Mouse (Mus musculus): ENCODE measurements around the gene Ltbp4. TPM values are rescaled to one million over a fixed set of nuclear protein-coding genes. Genes with fewer than 3 reads are reported as not detected.

Ltbp4 gene
- total and polyA plus RNA-seq, 3 experiments = 2.9 to 14.2 TPM; not detected in 1

DNA sequence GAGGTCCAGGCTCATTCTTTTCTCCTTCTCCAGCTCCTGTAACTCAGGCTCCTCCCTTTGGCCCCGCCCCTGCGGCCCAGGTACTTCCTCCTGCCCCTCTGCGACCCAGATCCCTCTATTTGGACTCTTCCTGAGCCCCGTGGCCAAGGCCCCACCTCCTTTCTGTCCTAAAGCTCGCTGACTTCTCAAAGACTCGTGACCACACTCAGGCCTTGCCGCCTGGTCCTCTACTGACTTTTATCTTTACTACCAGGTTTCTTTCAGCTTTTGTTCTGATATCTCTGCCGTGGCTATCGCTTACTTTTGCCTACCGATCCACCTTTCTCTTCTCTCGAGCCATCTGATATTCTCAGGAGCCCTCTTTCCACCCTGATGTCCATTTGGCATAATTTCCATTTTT, 30.5 kb upstream of the Ltbp4 start:
- TF ChIP-seq EP300 (IDR thresholded peaks at IDR 0.05; ENCODE audit: low read depth in 1 of 2, low read length in 2 of 2) = peak; percentile 28 to 37; a peak in 2 of 4 replicates
- no peak for TF ChIP-seq ZMIZ1 (IDR thresholded peaks at IDR 0.05; ENCODE audit: low read depth, low read length)
- TF ChIP-seq CHD2 (IDR thresholded peaks at IDR 0.05; ENCODE audit: low read length) = no peak
- TF ChIP-seq BHLHE40 (IDR thresholded peaks at IDR 0.05; ENCODE audit: borderline replicate concordance, low read depth, low read length) = 0 out of 2 replicates have a peak, but pooled peaks have one; percentile 19
- TF ChIP-seq CHD1 (IDR thresholded peaks at IDR 0.05; ENCODE audit: low read depth, low read length) = no peak
- TF ChIP-seq GATA1 (IDR thresholded peaks at IDR 0.05; ENCODE audit: low read depth, low read length) = peak; percentile 53
- no peak for TF ChIP-seq ZNF384 (IDR thresholded peaks at IDR 0.05; ENCODE audit: low read depth, low read length)
- TF ChIP-seq POLR2AphosphoS2 (IDR thresholded peaks at IDR 0.05; ENCODE audit: low read length) = no peak
- no peak for TF ChIP-seq MYB (IDR thresholded peaks at IDR 0.05; ENCODE audit: low read depth, low read length)
- TF ChIP-seq JUND (IDR thresholded peaks at IDR 0.05; ENCODE audit: low read depth, low read length) = no peak
- 0 out of 2 replicates have a peak, but pooled peaks have one; percentile 24 for TF ChIP-seq MAX (IDR thresholded peaks at IDR 0.05; ENCODE audit: low read length)
- TF ChIP-seq USF1 (IDR thresholded peaks at IDR 0.05; ENCODE audit: low read depth, low read length) = peak; percentile 54
- peak; percentile 38; the same call in 1 of the 2 replicates for TF ChIP-seq TAL1 (IDR thresholded peaks at IDR 0.05; ENCODE audit: low read length)
- 0 out of 2 replicates have a peak, but pooled peaks have one; percentile 31 for TF ChIP-seq ELF1 (IDR thresholded peaks at IDR 0.05; ENCODE audit: low read depth, low read length)
- no peak for TF ChIP-seq ZC3H11A (IDR thresholded peaks at IDR 0.05; ENCODE audit: low read depth, low read length)
- TF ChIP-seq NELFE (IDR thresholded peaks at IDR 0.05; ENCODE audit: low read depth, low read length) = no peak
- TF ChIP-seq RAD21 (IDR thresholded peaks at IDR 0.05; ENCODE audit: low read depth, low read length) = no peak
- peak; percentile 61 for TF ChIP-seq TCF12 (IDR thresholded peaks at IDR 0.05; ENCODE audit: low read depth, low read length)
- no peak for TF ChIP-seq RCOR1 (IDR thresholded peaks at IDR 0.05; ENCODE audit: low read depth, low read length)
- TF ChIP-seq MXI1 (IDR thresholded peaks at IDR 0.05; ENCODE audit: low read depth, low read length) = peak; percentile 42; the same call in 1 of the 2 replicates
- H3K27me3 ChIP-seq (ENCODE audit: control insufficient read depth in 1 of 2, insufficient read depth in 2 of 2, low read length in 2 of 2) = no peaks in the 10 kb centered on the region; a peak in 1 of 4 replicates

DNA sequence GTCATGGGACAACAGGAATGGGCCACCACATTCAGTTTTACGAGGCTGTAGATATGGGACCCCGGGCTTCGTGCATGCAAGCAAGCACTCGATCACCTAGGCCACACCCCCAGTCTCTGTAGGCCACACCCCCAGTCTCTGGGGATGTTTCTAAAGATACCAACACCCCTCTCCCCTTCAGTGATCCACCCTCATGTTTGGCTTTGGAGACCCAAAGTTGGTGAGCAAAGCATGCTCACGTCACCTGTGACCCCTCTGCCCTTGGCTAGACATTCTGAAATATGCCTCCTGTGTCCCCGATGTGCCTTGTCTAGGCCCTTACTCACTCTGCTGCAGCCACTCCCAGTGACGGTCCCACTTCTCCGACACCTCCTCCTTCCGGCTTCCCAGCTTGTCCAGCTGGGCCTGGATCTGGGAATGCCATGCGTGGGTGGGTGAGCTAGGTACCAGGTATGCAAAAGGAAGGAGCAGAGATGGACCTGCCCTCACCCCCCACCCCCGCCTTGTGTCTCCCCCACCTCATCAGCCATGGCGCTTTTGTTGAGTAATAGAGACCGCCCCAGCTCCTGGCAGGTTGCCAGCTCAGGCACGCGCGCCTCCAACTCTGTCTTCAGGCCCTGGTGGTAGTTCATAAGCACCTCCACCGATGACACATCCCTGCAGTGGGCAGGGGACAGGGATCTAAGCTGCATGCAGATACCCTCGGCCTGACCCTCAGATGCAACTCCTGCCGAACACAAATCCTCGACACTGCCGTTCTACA, 28.8 kb upstream of the Ltbp4 start:
- TF ChIP-seq POLR2A (IDR thresholded peaks at IDR 0.05; ENCODE audit: control insufficient read depth in 1 of 2, insufficient read depth in 1 of 2, low read depth in 1 of 2, low read length in 2 of 2, poor library complexity in 1 of 2) = no peak
- no peak for TF ChIP-seq ZKSCAN1 (IDR thresholded peaks at IDR 0.05; ENCODE audit: low read depth, low read length)
- no peak for TF ChIP-seq GATA1 (IDR thresholded peaks at IDR 0.05; ENCODE audit: low read depth, low read length)
- no peak for TF ChIP-seq MEF2A (IDR thresholded peaks at IDR 0.05; ENCODE audit: extremely low read depth, insufficient replicate concordance, low read depth, low read length, poor library complexity, severe bottlenecking)
- TF ChIP-seq ZMIZ1 (IDR thresholded peaks at IDR 0.05; ENCODE audit: low read depth, low read length) = no peak
- TF ChIP-seq POLR2AphosphoS2 (IDR thresholded peaks at IDR 0.05; ENCODE audit: low read length) = no peak
- no peak for TF ChIP-seq CHD2 (IDR thresholded peaks at IDR 0.05; ENCODE audit: low read length)
- TF ChIP-seq BHLHE40 (IDR thresholded peaks at IDR 0.05; ENCODE audit: borderline replicate concordance, low read depth, low read length) = no peak
- TF ChIP-seq USF1 (IDR thresholded peaks at IDR 0.05; ENCODE audit: low read depth, low read length) = no peak
- no peak for TF ChIP-seq HCFC1 (IDR thresholded peaks at IDR 0.05; ENCODE audit: low read depth, low read length)
- no peak for TF ChIP-seq MYC (IDR thresholded peaks at IDR 0.05; ENCODE audit: low read depth, low read length)
- no peak for TF ChIP-seq MAZ (IDR thresholded peaks at IDR 0.05; ENCODE audit: low read depth, low read length)
- TF ChIP-seq ELF1 (IDR thresholded peaks at IDR 0.05; ENCODE audit: low read depth, low read length) = no peak
- no peak for TF ChIP-seq CHD1 (IDR thresholded peaks at IDR 0.05; ENCODE audit: low read depth, low read length)
- TF ChIP-seq SMC3 (IDR thresholded peaks at IDR 0.05; ENCODE audit: low read depth, low read length) = no peak
- TF ChIP-seq ZNF384 (IDR thresholded peaks at IDR 0.05; ENCODE audit: low read depth, low read length) = no peak
- no peak for TF ChIP-seq MYB (IDR thresholded peaks at IDR 0.05; ENCODE audit: low read depth, low read length)
- Histone ChIP-seq H3K27ac (ENCODE audit: control insufficient read depth, low read depth, low read length) (no peak overlapping the region), H3K9me3 (replicated peaks; ENCODE audit: insufficient read depth, low read length) (no peaks in the 10 kb centered on the region), H3K27me3 (ENCODE audit: control insufficient read depth in 1 of 2, insufficient read depth in 2 of 2, low read length in 2 of 2) (no peaks in the 10 kb centered on the region), H3K79me2 (ENCODE audit: control insufficient read depth, insufficient read depth, low read length, poor library complexity) (no peaks in the 10 kb centered on the region), H3K36me3 (ENCODE audit: control insufficient read depth in 1 of 2, insufficient read depth in 2 of 2, low read length in 2 of 2) (no peaks in the 10 kb centered on the region), H3K9ac (ENCODE audit: control insufficient read depth, low read depth, low read length, poor library complexity, severe bottlenecking) (no peak overlapping the region), H3K4me3 (ENCODE audit: control insufficient read depth in 1 of 2, insufficient read depth in 1 of 2, low read depth in 2 of 2, low read length in 2 of 2) (no peak overlapping the region; a peak in 1 of 4 replicates), H3K4me1 (ENCODE audit: control insufficient read depth in 1 of 2, insufficient read depth in 2 of 2, low read length in 2 of 2) (peaks cover 0 to 18% of the 10 kb centered on the region in 2 experiments; a peak in 3 of 4 replicates)
- DNase-seq (ENCODE audit: low read depth, low spot score) = peak; percentile 53

More for the DNA sequence above, 30.5 kb upstream of the Ltbp4 start:
- Histone ChIP-seq H3K36me3 (ENCODE audit: control insufficient read depth in 1 of 2, insufficient read depth in 2 of 2, low read length in 2 of 2) (no peaks in the 10 kb centered on the region), H3K79me2 (ENCODE audit: control insufficient read depth, insufficient read depth, low read length, poor library complexity) (no peaks in the 10 kb centered on the region), H3K27ac (ENCODE audit: control insufficient read depth, low read depth, low read length) (no peak overlapping the region), H3K4me3 (ENCODE audit: control insufficient read depth in 1 of 2, insufficient read depth in 1 of 2, low read depth in 2 of 2, low read length in 2 of 2) (peak overlapping the region; percentile 7 to 22), H3K9me3 (replicated peaks; ENCODE audit: insufficient read depth, low read length) (no peaks in the 10 kb centered on the region), H3K9ac (ENCODE audit: control insufficient read depth, low read depth, low read length, poor library complexity, severe bottlenecking) (peak overlapping the region; percentile 8), H3K4me1 (ENCODE audit: control insufficient read depth in 1 of 2, insufficient read depth in 2 of 2, low read length in 2 of 2) (peaks cover 0 to 16% of the 10 kb centered on the region in 2 experiments; a peak in 3 of 4 replicates)
- peak; percentile 59 for DNase-seq (ENCODE audit: low read depth, low spot score)
